Mouse (Mus musculus): ENCODE measurements at regions not wholly inside any gene's neighbourhood (a gene's known extent, or its start where the extent isn't known, plus 50 kb on each side); places are given as distances from the start of the nearest gene placed in this dataset.

GRCm38 (mm10) chr6:121560852-121561251 lies 74.3 kb upstream of the A2m start:
- DNase-seq (ENCODE audit: low read depth, low spot score), result peak; percentile 17

DNA sequence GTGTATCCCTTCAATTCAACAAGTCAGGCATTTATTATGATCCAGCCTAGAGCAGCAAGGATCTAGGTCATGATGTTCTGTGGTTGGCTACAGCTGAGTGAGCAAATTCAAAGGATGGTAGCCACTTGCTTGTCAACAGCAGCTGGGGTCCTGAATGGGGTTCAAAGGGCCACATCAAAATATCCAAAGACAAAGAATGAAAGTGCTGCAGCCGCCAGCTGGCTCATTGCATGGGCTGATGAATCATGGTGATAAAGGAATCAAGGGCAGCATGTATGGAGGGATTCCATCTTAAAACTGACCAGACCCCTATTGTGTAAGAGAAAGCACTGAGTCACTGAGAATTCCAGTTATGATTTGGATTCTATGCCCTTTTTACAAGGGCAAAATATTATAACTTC lies 74.8 kb upstream of the A2m start:
- DNase-seq (ENCODE audit: low read depth, low spot score), result no peak

GRCm38 (mm10) chr6:121556481-121556880 lies 78.7 kb upstream of the A2m start:
- DNase-seq (ENCODE audit: low read depth, low spot score), result peak; percentile 25

GRCm38 (mm10) chr6:121553501-121554132 lies 80.1 kb upstream of the Iqsec3 start:
- DNase-seq (ENCODE audit: low read depth, low spot score), result no peak

DNA sequence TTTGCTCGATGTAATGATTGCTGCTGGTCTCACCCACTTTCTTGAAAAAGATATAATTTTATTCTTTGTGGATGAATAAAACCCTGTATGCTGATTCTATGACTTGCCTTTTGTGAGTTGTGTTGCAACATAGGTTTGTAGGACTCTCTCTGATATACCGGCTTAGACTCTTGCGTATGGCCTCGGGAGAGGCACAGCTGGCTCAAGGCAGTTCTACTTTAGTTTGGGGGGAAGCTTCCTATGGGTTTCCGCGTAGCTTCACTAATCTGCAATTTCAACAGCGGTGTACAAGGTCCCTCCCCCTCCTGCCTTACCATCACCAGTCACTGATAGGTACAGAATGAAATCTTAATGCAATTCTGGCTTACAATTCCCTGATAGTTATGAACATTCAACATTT lies 60.0 kb upstream of the Iqsec3 start:
- DNase-seq (ENCODE audit: low read depth, low spot score), result no peak

- peak; percentile 76 for DNase-seq (ENCODE audit: low read depth, low spot score)
Observed at GRCm38 (mm10) chr6:121532926-121533325, 59.4 kb upstream of the Iqsec3 start.

- no peak for DNase-seq (ENCODE audit: low read depth, low spot score)
Observed at GRCm38 (mm10) chr6:121531825-121532389, 58.4 kb upstream of the Iqsec3 start.

GRCm38 (mm10) chr6:121527281-121527680 lies 53.8 kb upstream of the Iqsec3 start:
- DNase-seq (ENCODE audit: low read depth, low spot score), result no peak

DNA sequence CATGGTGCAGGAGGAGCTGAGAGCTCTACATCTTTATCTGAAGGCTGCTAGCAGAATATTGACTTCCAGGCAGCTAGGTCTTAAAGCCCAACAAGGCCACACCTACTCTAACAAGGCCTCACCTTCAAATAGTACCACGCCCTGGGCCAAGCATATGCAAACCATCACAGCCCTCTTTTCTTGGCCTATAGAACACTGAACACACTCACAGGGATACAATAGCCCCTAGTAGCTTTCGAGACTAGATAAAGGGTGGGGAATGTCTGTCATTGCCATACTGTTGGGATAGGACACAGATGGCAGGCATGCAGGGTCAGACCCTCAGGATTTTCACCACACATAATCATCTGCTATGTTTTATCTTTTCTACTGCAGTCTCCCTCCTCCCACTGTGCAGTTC lies 52.6 kb upstream of the Iqsec3 start:
- no peak for DNase-seq (ENCODE audit: low read depth, low spot score)

DNA sequence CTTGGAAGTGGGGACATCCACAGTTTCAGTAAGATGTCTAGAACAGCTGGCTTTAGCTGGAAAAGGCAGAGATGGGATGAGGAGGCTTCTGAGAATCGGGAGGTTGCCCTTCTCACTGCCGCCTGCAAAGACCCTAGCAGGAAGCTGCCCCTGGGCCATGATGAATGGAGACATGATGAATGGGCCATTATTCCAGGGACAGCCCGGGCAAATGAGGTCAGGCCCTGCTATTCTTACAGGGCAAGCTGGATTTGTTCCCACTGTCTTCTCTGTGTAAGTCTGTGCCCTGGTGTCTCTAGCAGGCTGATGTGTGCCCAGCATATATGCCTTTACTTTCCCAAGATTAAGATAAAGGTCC lies 51.1 kb upstream of the Iqsec3 start:
- no peak for DNase-seq (ENCODE audit: low read depth, low spot score)

DNA sequence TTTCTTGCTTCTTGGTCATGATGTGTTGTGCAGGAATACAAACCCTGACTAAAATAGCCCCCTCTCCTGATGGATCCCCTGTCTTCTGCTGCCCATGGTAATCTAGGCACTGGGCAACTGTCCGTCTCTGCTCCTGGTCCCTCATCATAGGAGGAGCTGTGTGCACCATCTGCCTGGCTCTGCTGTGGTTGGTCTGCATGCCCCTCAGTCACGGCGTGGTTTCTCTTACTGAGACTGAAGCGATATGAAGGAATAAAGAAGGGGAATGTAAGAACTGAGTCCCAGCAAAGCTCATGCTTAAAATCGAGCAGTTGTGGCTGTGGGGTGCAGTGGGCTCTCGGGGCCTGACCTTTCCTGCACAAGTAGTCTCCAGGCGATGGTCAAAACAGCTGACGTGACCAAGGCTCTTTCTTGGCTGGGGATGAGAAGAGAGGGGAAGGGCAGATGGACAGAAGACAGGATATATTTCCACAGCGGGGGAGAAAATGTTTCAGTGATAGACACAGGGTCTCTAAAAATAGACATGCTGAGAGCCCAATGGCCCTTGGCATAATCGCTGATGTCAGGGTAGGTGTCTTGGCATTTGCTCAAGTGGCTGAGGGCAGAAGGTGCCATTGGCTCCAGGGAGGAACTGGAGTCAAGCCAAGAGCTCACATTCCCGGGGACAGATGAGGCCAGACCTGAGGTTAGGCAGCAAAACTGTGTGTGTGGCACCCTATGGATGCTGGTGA lies 50.6 kb upstream of the Iqsec3 start:
- DNase-seq (ENCODE audit: low read depth, low spot score), result no peak

Data from 3T3-L1 (cell line).